Mouse (Mus musculus): ENCODE data around the gene Ccdc107. TPM values are rescaled to one million over a fixed set of nuclear protein-coding genes. Genes with fewer than 3 reads are reported as not detected.

Ccdc107 gene
- polyA plus RNA-seq, 1 experiment from 2014 or later = 89.8 TPM

Other genes with a start within 250 kb of the Ccdc107 start
- 0.36 and 0.78 TPM in 2 replicates for gene Atp8b5, start 225.7 kb upstream of the Ccdc107 start, polyA plus RNA-seq (2015; fragmentation: Nextera tagmentation; extraction: Ambion mirVana)
- gene Rusc2, start 110.9 kb upstream of the Ccdc107 start, polyA plus RNA-seq (2015; fragmentation: Nextera tagmentation; extraction: Ambion mirVana) = 69.2 and 82.7 TPM in 2 replicates
- 1.7 and 2.6 TPM in 2 replicates for gene Fam166b, start 63.8 kb upstream of the Ccdc107 start, polyA plus RNA-seq (2015; fragmentation: Nextera tagmentation; extraction: Ambion mirVana)
- 9.7 and 14.1 TPM in 2 replicates for gene Tesk1, start 51.0 kb upstream of the Ccdc107 start, polyA plus RNA-seq (2015; fragmentation: Nextera tagmentation; extraction: Ambion mirVana)
- gene Cd72, start 38.3 kb upstream of the Ccdc107 start, polyA plus RNA-seq (2015; fragmentation: Nextera tagmentation; extraction: Ambion mirVana) = 4.3 and 6.7 TPM in 2 replicates
- gene Sit1, start 9.2 kb upstream of the Ccdc107 start, polyA plus RNA-seq (2015; fragmentation: Nextera tagmentation; extraction: Ambion mirVana) = 1.9 TPM in 1 of 2 replicates, not detected in the other
- 5.9 and 15.4 TPM in 2 replicates for gene Arhgef39, start 6.8 kb downstream of the Ccdc107 start, polyA plus RNA-seq (2015; fragmentation: Nextera tagmentation; extraction: Ambion mirVana)
- 0.17 and 1.3 TPM in 2 replicates for gene Car9, start 14.1 kb downstream of the Ccdc107 start, polyA plus RNA-seq (2015; fragmentation: Nextera tagmentation; extraction: Ambion mirVana)
- gene Tpm2, start 30.9 kb downstream of the Ccdc107 start, polyA plus RNA-seq (2015; fragmentation: Nextera tagmentation; extraction: Ambion mirVana) = 51.4 and 85.4 TPM in 2 replicates
- gene Creb3, start 69.4 kb downstream of the Ccdc107 start, polyA plus RNA-seq (2015; fragmentation: Nextera tagmentation; extraction: Ambion mirVana) = 80.8 and 82.0 TPM in 2 replicates
- gene Tln1, start 69.8 kb downstream of the Ccdc107 start, polyA plus RNA-seq (2015; fragmentation: Nextera tagmentation; extraction: Ambion mirVana) = 63.5 and 70.8 TPM in 2 replicates
- gene Rgp1, start 85.8 kb downstream of the Ccdc107 start, polyA plus RNA-seq (2015; fragmentation: Nextera tagmentation; extraction: Ambion mirVana) = 22.0 and 23.9 TPM in 2 replicates
- 48.1 and 54.5 TPM in 2 replicates for gene Gba2, start 86.0 kb downstream of the Ccdc107 start, polyA plus RNA-seq (2015; fragmentation: Nextera tagmentation; extraction: Ambion mirVana)
- 1.2 and 1.5 TPM in 2 replicates for gene Msmp, start 91.6 kb downstream of the Ccdc107 start, polyA plus RNA-seq (2015; fragmentation: Nextera tagmentation; extraction: Ambion mirVana)
- 12.9 and 16.1 TPM in 2 replicates for gene Npr2, start 139.0 kb downstream of the Ccdc107 start, polyA plus RNA-seq (2015; fragmentation: Nextera tagmentation; extraction: Ambion mirVana)
- gene Spag8, start 160.7 kb downstream of the Ccdc107 start, polyA plus RNA-seq (2015; fragmentation: Nextera tagmentation; extraction: Ambion mirVana) = 4.1 and 4.3 TPM in 2 replicates
- gene Hint2, start 163.6 kb downstream of the Ccdc107 start, polyA plus RNA-seq (2015; fragmentation: Nextera tagmentation; extraction: Ambion mirVana) = 77.5 and 78.9 TPM in 2 replicates
- 9.1 and 12.4 TPM in 2 replicates for gene Tmem8b, start 176.1 kb downstream of the Ccdc107 start, polyA plus RNA-seq (2015; fragmentation: Nextera tagmentation; extraction: Ambion mirVana)
- 1.5 and 1.6 TPM in 2 replicates for gene Fam221b, start 176.2 kb downstream of the Ccdc107 start, polyA plus RNA-seq (2015; fragmentation: Nextera tagmentation; extraction: Ambion mirVana)
- 0.08 TPM in 1 of 2 replicates, not detected in the other for gene Olfr70, start 207.9 kb downstream of the Ccdc107 start, polyA plus RNA-seq (2015; fragmentation: Nextera tagmentation; extraction: Ambion mirVana)
- gene Olfr71, start 217.4 kb downstream of the Ccdc107 start, polyA plus RNA-seq (2015; fragmentation: Nextera tagmentation; extraction: Ambion mirVana) = not detected in 2 replicates
- 0.24 and 0.45 TPM in 2 replicates for gene Hrct1, start 234.3 kb downstream of the Ccdc107 start, polyA plus RNA-seq (2015; fragmentation: Nextera tagmentation; extraction: Ambion mirVana)
- gene Spaar, start 237.1 kb downstream of the Ccdc107 start, polyA plus RNA-seq (2015; fragmentation: Nextera tagmentation; extraction: Ambion mirVana) = 0.05 and 0.06 TPM in 2 replicates

All from neural tube, embryonic 15.5 days (tissue).